Mouse (Mus musculus) small intestine, adult 2 months (tissue): ENCODE results near the gene Hist1h1a.

ENCODE experiments used
- CTCF ChIP-seq: fragments of 200-500 bp; IDR thresholded peaks from 2 replicates; pipeline ENCODE4 v1.5.1; 2012; ENCODE audit warnings: low read depth, mild to moderate bottlenecking, control low read depth, inconsistent platforms, low read length, moderate library complexity, mixed read lengths; ENCODE audit not compliant: insufficient replicate concordance, insufficient read length; ENCODE audit errors: extremely low read depth
- POLR2A ChIP-seq: fragments of 200-500 bp; IDR thresholded peaks from 2 replicates; pipeline ENCODE4 v1.6.1; 2012; ENCODE audit warnings: low read depth, mild to moderate bottlenecking, control low read depth, inconsistent platforms, low read length, moderate library complexity

- TF ChIP-seq POLR2A: peak; percentile 44
- TF ChIP-seq CTCF: no peak
Measured at GRCm38 (mm10) chr13:23760972-23761864, 2.2 kb upstream of the Hist1h1a start, which contains the start of gene Hist1h4a.
